Mouse (Mus musculus): Measurements from ENCODE around the gene Auts2. TPM values are rescaled to one million over a fixed set of nuclear protein-coding genes. Genes with fewer than 3 reads are reported as not detected.

Gene Auts2
- polyA plus RNA-seq, 1 experiment from 2014 or later, result 1.6 TPM

DNA sequence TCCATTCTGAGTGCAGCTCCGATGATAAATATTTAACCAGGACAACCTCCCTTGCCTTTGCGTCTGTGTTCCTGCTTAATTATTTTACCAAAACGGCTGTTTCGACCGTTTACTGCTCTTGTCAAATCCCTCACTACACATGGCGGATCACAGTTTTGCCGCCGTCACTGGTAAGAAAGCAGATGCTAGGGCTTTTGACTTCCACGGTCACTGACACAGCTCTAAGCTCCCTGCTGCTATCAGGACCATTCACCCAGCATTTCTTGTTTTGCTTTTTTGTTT lies 698.7 kb downstream of the Auts2 start:
- no peak overlapping the region for H3K27ac ChIP-seq (replicated peaks)
- H3K4me2 ChIP-seq, result no peak overlapping the region
- no peaks in the 10 kb centered on the region for H3K36me3 ChIP-seq (replicated peaks)
- H3K4me3 ChIP-seq (replicated peaks), result no peak overlapping the region
- H3K27me3 ChIP-seq, result no peaks in the 10 kb centered on the region
- no peak for ATAC-seq (ENCODE audit: insufficient read depth)
- no peaks in the 10 kb centered on the region for H3K9me3 ChIP-seq (replicated peaks)
- H3K9ac ChIP-seq, result no peak overlapping the region
- 69% methylated on average over 9 of the region's 9 CpGs for WGBS (ENCODE audit: insufficient replicate concordance)
- H3K4me1 ChIP-seq (replicated peaks), result no peaks in the 10 kb centered on the region

- WGBS (ENCODE audit: insufficient replicate concordance), result 53% methylated on average over 9 of the region's 9 CpGs
- Histone ChIP-seq H3K9ac (no peak overlapping the region), H3K4me2 (no peak overlapping the region)
These were observed 699.2 kb downstream of the Auts2 start for GRCm38 (mm10) chr5:131843766-131844518.

DNA sequence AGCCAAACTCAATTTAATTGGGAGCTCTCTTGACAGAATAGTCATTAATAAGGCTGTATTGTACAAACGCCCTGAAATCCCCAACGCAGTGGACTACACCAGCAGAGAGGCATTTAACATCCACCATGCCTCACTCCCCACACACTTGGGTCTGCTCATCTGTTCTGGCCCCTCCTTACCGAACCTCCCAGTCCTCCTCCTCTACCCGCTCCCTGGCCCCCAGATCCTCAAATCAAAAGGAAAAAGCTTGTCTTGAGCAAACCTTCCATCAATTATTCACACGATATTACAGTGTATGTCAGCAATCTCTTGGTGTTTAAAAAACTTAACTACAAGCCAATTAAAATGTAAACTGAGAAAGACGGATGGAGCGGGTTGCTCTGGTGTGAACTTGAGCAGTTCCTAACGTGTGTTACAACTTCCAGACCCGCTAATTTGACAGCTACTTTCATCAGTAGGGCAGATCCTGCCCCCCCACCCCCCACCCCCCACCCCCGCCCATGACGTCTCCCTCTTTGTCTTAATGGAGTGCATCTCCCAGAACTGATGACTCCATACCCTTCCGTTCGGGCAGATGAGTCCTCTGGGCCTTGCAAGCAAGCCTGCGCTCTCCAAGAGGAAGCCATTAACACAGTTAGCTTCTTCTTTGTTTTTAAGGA lies 703.4 kb downstream of the Auts2 start:
- no peak overlapping the region for H3K27ac ChIP-seq (replicated peaks)
- H3K4me1 ChIP-seq (replicated peaks), result no peaks in the 10 kb centered on the region
- no peak overlapping the region for H3K4me2 ChIP-seq
- H3K9me3 ChIP-seq (replicated peaks), result no peaks in the 10 kb centered on the region
- H3K27me3 ChIP-seq, result no peaks in the 10 kb centered on the region
- no peak overlapping the region for H3K9ac ChIP-seq
- H3K4me3 ChIP-seq (replicated peaks), result no peak overlapping the region
- no peaks in the 10 kb centered on the region for H3K36me3 ChIP-seq (replicated peaks)
- ATAC-seq (ENCODE audit: insufficient read depth), result no peak
- WGBS (ENCODE audit: insufficient replicate concordance), result 58% methylated on average over 14 of the region's 14 CpGs

More at GRCm38 (mm10) chr5:131843766-131844518, 699.2 kb downstream of the Auts2 start:
- H3K4me3 ChIP-seq (replicated peaks), result no peak overlapping the region
- no peak for ATAC-seq (ENCODE audit: insufficient read depth)
- no peaks in the 10 kb centered on the region for H3K27me3 ChIP-seq
- no peaks in the 10 kb centered on the region for H3K36me3 ChIP-seq (replicated peaks)
- H3K4me1 ChIP-seq (replicated peaks), result no peaks in the 10 kb centered on the region
- no peaks in the 10 kb centered on the region for H3K9me3 ChIP-seq (replicated peaks)
- no peak overlapping the region for H3K27ac ChIP-seq (replicated peaks)

GRCm38 (mm10) chr5:131839023-131839422 lies 704.1 kb downstream of the Auts2 start:
- Histone ChIP-seq H3K36me3 (replicated peaks) (no peaks in the 10 kb centered on the region), H3K27me3 (no peaks in the 10 kb centered on the region), H3K9me3 (replicated peaks) (no peaks in the 10 kb centered on the region), H3K27ac (replicated peaks) (no peak overlapping the region), H3K4me1 (replicated peaks) (no peaks in the 10 kb centered on the region), H3K4me2 (no peak overlapping the region), H3K4me3 (replicated peaks) (no peak overlapping the region), H3K9ac (no peak overlapping the region)
- WGBS (ENCODE audit: insufficient replicate concordance), result 33% methylated on average over 10 of the region's 10 CpGs
- ATAC-seq (ENCODE audit: insufficient read depth), result no peak

DNA sequence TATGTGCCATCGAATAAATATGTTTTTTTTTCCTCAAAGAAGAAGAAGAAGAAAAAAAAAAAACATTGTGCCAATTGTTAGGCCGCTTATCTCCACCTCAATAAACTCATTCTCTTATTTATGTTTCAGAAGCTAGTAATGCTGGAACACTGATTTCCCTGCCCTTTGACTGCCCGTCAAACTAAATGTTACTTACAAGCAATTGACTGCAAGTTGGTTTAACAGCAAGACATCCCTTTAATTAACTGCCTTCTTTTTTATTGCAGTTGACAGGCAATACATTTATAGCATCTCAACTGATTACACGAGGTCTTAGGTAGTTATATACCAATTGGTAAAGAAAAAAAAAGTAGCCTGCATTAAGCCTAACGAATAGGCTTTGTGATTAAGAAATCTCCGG lies 705.1 kb downstream of the Auts2 start:
- no peak for ATAC-seq (ENCODE audit: insufficient read depth)
- no peak overlapping the region for H3K27ac ChIP-seq (replicated peaks)
- no peak overlapping the region for H3K4me2 ChIP-seq
- no peaks in the 10 kb centered on the region for H3K27me3 ChIP-seq
- no peaks in the 10 kb centered on the region for H3K4me1 ChIP-seq (replicated peaks)
- H3K9ac ChIP-seq, result no peak overlapping the region
- WGBS (ENCODE audit: insufficient replicate concordance), result 53% methylated on average over 6 of the region's 6 CpGs
- H3K4me3 ChIP-seq (replicated peaks), result no peak overlapping the region
- no peaks in the 10 kb centered on the region for H3K9me3 ChIP-seq (replicated peaks)
- no peaks in the 10 kb centered on the region for H3K36me3 ChIP-seq (replicated peaks)

- no peak overlapping the region for H3K4me2 ChIP-seq
- no peaks in the 10 kb centered on the region for H3K9me3 ChIP-seq (replicated peaks)
- H3K4me3 ChIP-seq (replicated peaks), result no peak overlapping the region
- no peak for ATAC-seq (ENCODE audit: insufficient read depth)
- no peaks in the 10 kb centered on the region for H3K27me3 ChIP-seq
- no peaks in the 10 kb centered on the region for H3K36me3 ChIP-seq (replicated peaks)
- H3K27ac ChIP-seq (replicated peaks), result no peak overlapping the region
- H3K9ac ChIP-seq, result no peak overlapping the region
- WGBS (ENCODE audit: insufficient replicate concordance), result 64% methylated on average over 6 of the region's 6 CpGs
- no peaks in the 10 kb centered on the region for H3K4me1 ChIP-seq (replicated peaks)
These were observed 707.0 kb downstream of the Auts2 start for GRCm38 (mm10) chr5:131836014-131836735.

- Histone ChIP-seq H3K9ac (no peak overlapping the region), H3K9me3 (replicated peaks) (no peaks in the 10 kb centered on the region)
These were observed 710.0 kb downstream of the Auts2 start for GRCm38 (mm10) chr5:131832891-131833876.

GRCm38 (mm10) chr5:131830111-131830510 lies 713.0 kb downstream of the Auts2 start:
- no peak overlapping the region for H3K4me2 ChIP-seq
- H3K4me3 ChIP-seq (replicated peaks), result no peak overlapping the region
- H3K27me3 ChIP-seq, result no peaks in the 10 kb centered on the region
- H3K36me3 ChIP-seq (replicated peaks), result no peaks in the 10 kb centered on the region
- no peaks in the 10 kb centered on the region for H3K4me1 ChIP-seq (replicated peaks)
- 56% methylated on average over 6 of the region's 6 CpGs for WGBS (ENCODE audit: insufficient replicate concordance)
- H3K27ac ChIP-seq (replicated peaks), result no peak overlapping the region
- no peaks in the 10 kb centered on the region for H3K9me3 ChIP-seq (replicated peaks)
- H3K9ac ChIP-seq, result no peak overlapping the region
- no peak for ATAC-seq (ENCODE audit: insufficient read depth)

More at GRCm38 (mm10) chr5:131832891-131833876, 710.0 kb downstream of the Auts2 start:
- no peaks in the 10 kb centered on the region for H3K27me3 ChIP-seq
- ATAC-seq (ENCODE audit: insufficient read depth), result no peak
- no peak overlapping the region for H3K27ac ChIP-seq (replicated peaks)
- no peaks in the 10 kb centered on the region for H3K36me3 ChIP-seq (replicated peaks)
- no peaks in the 10 kb centered on the region for H3K4me1 ChIP-seq (replicated peaks)
- H3K4me2 ChIP-seq, result no peak overlapping the region
- H3K4me3 ChIP-seq (replicated peaks), result no peak overlapping the region
- 42% methylated on average over 19 of the region's 19 CpGs for WGBS (ENCODE audit: insufficient replicate concordance)

DNA sequence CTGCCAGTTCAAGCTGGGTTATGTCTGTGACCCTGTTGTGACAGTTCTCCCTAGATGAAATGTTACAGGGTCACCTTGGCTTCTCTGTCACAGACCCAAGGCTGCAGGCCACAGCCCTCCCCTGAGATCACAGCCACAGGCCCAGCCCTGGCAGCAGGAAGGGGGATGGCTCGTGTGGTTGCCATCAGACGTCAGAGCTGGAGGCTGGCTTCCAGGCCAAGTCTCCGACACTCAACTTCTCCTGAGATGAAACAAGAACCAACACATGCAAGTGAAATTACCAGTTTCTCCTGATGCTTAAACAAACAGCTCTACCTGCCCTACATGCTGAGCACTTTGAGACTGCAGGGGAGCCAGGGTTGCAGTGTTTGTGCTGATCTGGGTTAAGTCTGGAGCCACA lies 713.9 kb downstream of the Auts2 start:
- no peak overlapping the region for H3K4me2 ChIP-seq
- no peaks in the 10 kb centered on the region for H3K36me3 ChIP-seq (replicated peaks)
- H3K4me1 ChIP-seq (replicated peaks), result no peaks in the 10 kb centered on the region
- no peak overlapping the region for H3K27ac ChIP-seq (replicated peaks)
- no peaks in the 10 kb centered on the region for H3K27me3 ChIP-seq
- ATAC-seq (ENCODE audit: insufficient read depth), result no peak
- 18% methylated on average over 3 of the region's 3 CpGs for WGBS (ENCODE audit: insufficient replicate concordance)
- no peak overlapping the region for H3K4me3 ChIP-seq (replicated peaks)
- no peaks in the 10 kb centered on the region for H3K9me3 ChIP-seq (replicated peaks)
- H3K9ac ChIP-seq, result no peak overlapping the region

DNA sequence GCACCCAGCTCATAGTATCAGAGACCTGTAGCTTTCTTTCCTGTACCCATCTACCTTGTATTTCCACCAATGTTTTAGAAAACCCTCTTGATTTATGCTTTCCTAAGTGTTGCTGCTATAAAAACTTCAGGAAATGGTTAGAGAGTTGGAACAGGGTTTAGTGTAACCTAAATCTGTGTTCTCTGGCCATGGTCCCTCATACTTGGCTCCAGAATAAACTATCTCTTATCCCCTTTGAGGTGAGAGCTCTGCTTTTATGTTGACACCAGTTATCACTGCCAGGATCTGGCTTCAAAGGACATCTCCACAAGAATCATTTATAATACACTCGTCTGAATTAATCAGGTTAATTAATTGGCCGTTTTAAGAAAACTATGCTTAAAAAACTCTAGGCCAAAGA lies 714.5 kb downstream of the Auts2 start:
- H3K27me3 ChIP-seq, result no peaks in the 10 kb centered on the region
- no peaks in the 10 kb centered on the region for H3K4me1 ChIP-seq (replicated peaks)
- no peak overlapping the region for H3K4me2 ChIP-seq
- no peaks in the 10 kb centered on the region for H3K36me3 ChIP-seq (replicated peaks)
- ATAC-seq (ENCODE audit: insufficient read depth), result no peak
- H3K9ac ChIP-seq, result no peak overlapping the region
- H3K9me3 ChIP-seq (replicated peaks), result no peaks in the 10 kb centered on the region
- H3K27ac ChIP-seq (replicated peaks), result no peak overlapping the region
- WGBS (ENCODE audit: insufficient replicate concordance), result 51% methylated on average over 2 of the region's 2 CpGs
- no peak overlapping the region for H3K4me3 ChIP-seq (replicated peaks)

Data from liver, embryonic 15.5 days (tissue).